Mouse (Mus musculus) midbrain, embryonic 11.5 days (tissue): ENCODE measurements around the gene Upp2. TPM values are rescaled to one million over a fixed set of nuclear protein-coding genes. Genes with fewer than 3 reads are reported as not detected.

Source experiments
- ATAC-seq: fragments of 200-750 bp; cut with Nextera tagmentation; 2 replicates; pipeline ENCODE4 v1.8.0; 2017; ENCODE audit warnings: moderate TSS enrichment, moderate library complexity; ENCODE audit not compliant: low FRiP score
- DNase-seq: peaks from one replicate; pipeline ENCODE4 v3.0.0; 2015; ENCODE audit warnings: low spot score; ENCODE audit errors: missing footprints
- H3K27ac ChIP-seq: fragments of 300-500 bp; sonication (generic); 2 replicates; pipeline ENCODE4 v1.5.1; 2014; ENCODE audit warnings: low read depth, low read length
- H3K27me3 ChIP-seq: fragments of 300-500 bp; sonication (generic); 2 replicates; pipeline ENCODE4 v1.6.1; 2014; ENCODE audit warnings: mild to moderate bottlenecking, low read length, moderate library complexity, mixed read lengths; ENCODE audit not compliant: control insufficient read depth, insufficient read depth
- H3K36me3 ChIP-seq: fragments of 300-500 bp; sonication (generic); 2 replicates; pipeline ENCODE4 v1.6.1; 2014; ENCODE audit warnings: mild to moderate bottlenecking, low read length, moderate library complexity, mixed read lengths; ENCODE audit not compliant: control insufficient read depth, insufficient read depth
- H3K4me1 ChIP-seq: fragments of 300-500 bp; sonication (generic); 2 replicates; pipeline ENCODE4 v1.6.1; 2014; ENCODE audit warnings: low read length; ENCODE audit not compliant: control insufficient read depth, insufficient read depth
- H3K4me2 ChIP-seq: fragments of 300-500 bp; sonication (generic); 2 replicates; pipeline ENCODE4 v1.6.1; 2014; ENCODE audit warnings: mild to moderate bottlenecking, moderate library complexity
- H3K4me3 ChIP-seq: fragments of 300-500 bp; sonication (generic); 2 replicates; pipeline ENCODE4 v1.5.1; 2014; ENCODE audit warnings: low read depth, low read length
- H3K9ac ChIP-seq: fragments of 300-500 bp; sonication (generic); 2 replicates; pipeline ENCODE4 v1.6.1; 2014; ENCODE audit warnings: low read length
- H3K9me3 ChIP-seq: fragments of 300-500 bp; sonication (generic); 2 replicates; pipeline ENCODE4 v1.6.1; 2016; ENCODE audit warnings: low read length; ENCODE audit not compliant: control insufficient read depth
- WGBS: fragments of 180-500 bp; shearing (Covaris S2); extraction: QIAGEN DNeasy Blood & Tissue Kit; methylation state at CpG from one replicate; pipeline ENCODE4 v1.1.7; 2014; 5-methylcytosine and 5-hydroxymethylcytosine counted together
- polyA plus RNA-seq: library from polyadenylated mRNA; unstranded; fragments of >200 nt; fragmentation: Nextera tagmentation; extraction: Ambion mirVana; gene quantifications from 2 replicates; pipeline ENCODE4 v1.2.1, GENCODE M21; 2014

Upp2 gene
- polyA plus RNA-seq, 1 experiment from 2014 or later, result 4.7 TPM

DNA sequence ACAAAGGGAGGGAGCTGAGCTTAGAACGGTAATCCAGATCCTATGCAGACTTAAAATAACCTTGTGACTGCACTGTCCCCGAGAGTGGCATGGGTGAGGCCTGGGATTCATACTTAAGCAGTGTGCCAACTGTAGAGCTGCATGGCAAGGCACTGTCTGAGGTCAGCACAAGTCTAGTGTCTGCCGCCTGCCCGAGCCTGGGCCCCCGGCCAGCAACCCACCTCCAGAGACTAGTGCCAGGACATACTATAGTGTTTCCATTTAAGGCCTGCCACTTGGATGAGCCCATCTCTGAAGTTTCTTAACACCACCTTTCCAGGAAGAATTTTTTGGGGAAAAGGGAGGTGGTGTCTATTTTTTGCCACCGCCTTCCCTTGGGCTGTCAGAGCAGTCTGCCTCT, 1.8 kb upstream of the Upp2 start:
- Histone ChIP-seq H3K4me2 (peak overlapping the region; percentile 14), H3K9me3 (no peaks in the 10 kb centered on the region), H3K27ac (no peak overlapping the region), H3K4me1 (peaks cover 20% of the 10 kb centered on the region), H3K27me3 (no peaks in the 10 kb centered on the region), H3K9ac (no peak overlapping the region), H3K4me3 (no peak overlapping the region; the same call in 1 of the 2 replicates), H3K36me3 (no peaks in the 10 kb centered on the region)
- 64% methylated on average over 6 of the region's 6 CpGs for WGBS
- no peak for ATAC-seq
- no peak for DNase-seq

DNA sequence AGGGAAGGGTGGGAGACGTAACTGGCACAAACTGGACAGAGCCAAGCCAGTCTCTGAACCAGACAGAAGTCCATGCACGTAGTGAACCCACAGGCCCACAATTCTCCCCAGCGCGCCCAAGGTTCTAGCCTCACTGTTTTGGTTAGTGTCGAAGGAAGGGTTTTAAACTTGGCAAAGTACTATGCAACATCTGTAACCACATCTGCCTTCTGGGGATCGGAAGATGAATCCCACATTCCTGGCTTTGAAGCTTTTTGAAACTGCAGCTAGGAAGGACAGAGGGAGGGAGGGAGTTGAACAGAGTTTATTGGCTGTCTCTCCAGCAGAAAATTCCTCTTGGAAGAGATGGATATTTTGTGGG, 1.1 kb upstream of the Upp2 start:
- 7% methylated on average over 6 of the region's 6 CpGs for WGBS
- Histone ChIP-seq H3K4me3 (peak overlapping the region; percentile 89), H3K4me2 (peak overlapping the region; percentile 66), H3K4me1 (peaks cover 20% of the 10 kb centered on the region), H3K27ac (no peak overlapping the region; the same call in 1 of the 2 replicates), H3K9me3 (no peaks in the 10 kb centered on the region), H3K27me3 (no peaks in the 10 kb centered on the region), H3K36me3 (no peaks in the 10 kb centered on the region), H3K9ac (peak overlapping the region; percentile 88)
- no peak for ATAC-seq
- DNase-seq, result peak; percentile 93

DNA sequence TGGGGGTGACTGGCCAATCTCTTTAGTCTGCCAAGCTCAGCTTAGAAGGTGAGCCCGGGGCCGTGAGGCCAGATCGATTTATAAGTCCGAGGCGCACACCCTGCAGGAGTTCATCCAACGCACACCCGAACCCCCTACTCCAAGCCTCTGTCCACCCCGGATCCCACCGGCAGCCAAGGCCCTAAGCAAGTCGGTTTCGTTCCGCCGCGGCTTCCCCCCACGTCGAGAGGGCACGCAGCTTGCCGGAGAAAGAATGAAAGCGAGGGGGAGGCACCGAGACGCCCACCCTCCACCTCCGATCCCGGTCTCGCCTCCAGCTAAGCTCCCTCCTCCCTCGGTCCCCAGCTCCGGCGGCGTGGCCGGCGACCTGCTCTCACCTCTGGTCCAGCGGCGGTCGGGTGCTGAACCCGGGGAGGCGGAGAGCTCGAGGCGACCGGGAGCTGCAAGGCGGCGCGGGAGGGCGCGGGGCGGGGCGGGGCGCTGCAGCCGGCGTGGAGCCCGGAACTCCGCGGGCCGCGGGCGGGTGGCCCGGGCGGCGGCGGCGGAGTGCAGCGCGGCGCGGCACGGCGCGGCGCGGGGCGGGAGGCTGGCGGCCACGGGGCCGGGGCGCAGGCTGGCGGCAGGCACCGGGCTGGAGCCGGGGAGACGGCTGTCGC, 560 bp upstream of the Upp2 start:
- WGBS, result 0% methylated on average over 50 of the region's 78 CpGs

DNA sequence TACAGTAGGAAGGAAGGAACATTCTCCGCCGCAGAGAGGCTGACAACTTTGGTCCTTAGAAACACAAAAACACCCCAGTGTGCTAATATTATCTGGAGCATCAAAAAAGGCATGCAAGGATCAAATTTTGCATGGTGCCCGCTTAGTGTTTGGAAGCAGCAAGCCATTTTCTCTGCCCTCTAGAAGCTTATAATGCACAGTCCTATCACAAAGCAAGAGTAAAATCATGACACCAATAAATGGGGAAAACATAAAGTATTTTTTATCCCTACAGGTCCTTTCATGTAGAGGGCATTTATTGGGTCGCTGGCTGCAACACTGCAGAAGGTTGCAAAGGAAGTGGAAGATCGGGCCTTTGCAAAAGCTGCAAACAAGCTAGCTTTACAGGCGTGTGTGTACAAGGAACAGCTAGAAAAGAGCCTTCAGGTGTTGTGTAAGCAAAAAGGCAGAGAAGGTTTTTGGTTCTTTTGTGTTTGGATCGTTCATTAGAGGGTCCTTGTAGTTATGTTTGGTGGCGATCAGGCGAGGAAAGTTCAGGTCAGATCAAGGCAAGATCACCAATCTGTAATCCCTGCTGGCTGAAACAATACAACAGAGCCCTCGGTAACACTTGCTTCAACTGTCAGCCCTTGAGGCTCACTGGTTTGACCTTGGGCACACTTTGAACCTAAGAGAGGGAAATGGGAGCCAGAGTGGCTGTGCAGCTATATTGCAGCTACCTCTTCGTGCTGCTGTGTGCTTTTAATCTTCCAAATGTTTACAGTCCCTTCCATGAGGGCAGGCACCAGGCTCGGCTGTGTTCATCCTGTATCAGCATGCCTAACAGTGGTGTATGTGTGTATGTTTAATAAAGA, 995 bp downstream of the Upp2 start:
- H3K4me1 ChIP-seq, result peaks cover 20% of the 10 kb centered on the region
- H3K9me3 ChIP-seq, result no peaks in the 10 kb centered on the region
- peak overlapping the region; percentile 89 for H3K4me3 ChIP-seq
- 5% methylated on average over 12 of the region's 12 CpGs for whole genome bisulfite sequencing
- H3K27me3 ChIP-seq, result no peaks in the 10 kb centered on the region
- peak overlapping the region; percentile 91 for H3K27ac ChIP-seq
- H3K36me3 ChIP-seq, result no peaks in the 10 kb centered on the region
- H3K9ac ChIP-seq, result peak overlapping the region; percentile 88
- DNase-seq (peak; percentile 90), ATAC-seq (0 out of 2 replicates have a peak, but pooled peaks have one; percentile 6)
- H3K4me2 ChIP-seq, result peak overlapping the region; percentile 66

More for the DNA sequence above, 560 bp upstream of the Upp2 start:
- peak overlapping the region; percentile 91 for H3K27ac ChIP-seq
- peaks cover 20% of the 10 kb centered on the region for H3K4me1 ChIP-seq
- H3K9ac ChIP-seq, result peak overlapping the region; percentile 88
- ATAC-seq (peak; percentile 78), DNase-seq (peak; percentile 96)
- no peaks in the 10 kb centered on the region for H3K9me3 ChIP-seq
- no peaks in the 10 kb centered on the region for H3K36me3 ChIP-seq
- H3K4me2 ChIP-seq, result peak overlapping the region; percentile 66
- peak overlapping the region; percentile 89 for H3K4me3 ChIP-seq
- H3K27me3 ChIP-seq, result no peaks in the 10 kb centered on the region

DNA sequence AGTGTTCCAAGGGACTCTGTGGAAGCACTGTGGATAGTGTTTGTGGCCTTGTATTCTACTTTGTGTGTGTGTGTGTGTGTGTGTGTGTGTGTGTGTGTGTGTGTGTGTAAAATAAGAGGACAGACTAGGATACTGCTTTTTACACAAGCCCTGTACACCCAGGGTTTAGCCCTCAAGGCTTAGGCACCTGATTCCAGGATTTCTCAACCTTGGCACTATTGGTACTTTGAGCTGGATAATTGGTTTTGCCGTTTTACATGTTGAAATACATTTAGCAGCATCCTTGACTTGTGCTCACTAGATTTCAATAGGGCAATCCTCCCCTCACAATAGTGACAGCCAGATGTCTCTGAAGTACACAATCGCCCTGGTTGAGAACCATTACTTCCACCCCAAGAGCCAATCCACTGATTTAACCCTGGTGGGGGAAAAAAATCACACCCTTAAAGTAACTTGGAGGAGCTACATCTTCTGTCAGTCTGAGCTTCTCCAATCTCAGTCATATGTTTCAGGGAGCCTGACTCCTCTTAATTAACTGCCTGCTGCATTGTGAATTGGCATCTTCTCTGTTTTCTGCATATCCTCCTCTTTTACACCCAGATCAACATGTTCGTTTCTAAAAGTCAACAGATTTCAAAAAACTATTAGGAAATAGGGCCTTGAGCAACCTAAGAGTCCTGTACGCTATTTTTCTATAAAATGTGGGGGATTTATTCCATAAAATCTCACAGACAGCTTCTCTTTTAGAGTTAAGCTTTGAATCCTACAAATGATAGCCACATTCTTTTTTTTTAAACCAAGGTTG, 1.9 kb downstream of the Upp2 start:
- Histone ChIP-seq H3K9ac (no peak overlapping the region; the same call in 1 of the 2 replicates), H3K4me2 (peak overlapping the region; percentile 66; the same call in 1 of the 2 replicates), H3K4me3 (no peak overlapping the region), H3K9me3 (no peaks in the 10 kb centered on the region), H3K27me3 (no peaks in the 10 kb centered on the region), H3K4me1 (peaks cover 20% of the 10 kb centered on the region), H3K36me3 (no peaks in the 10 kb centered on the region), H3K27ac (no peak overlapping the region)
- DNase-seq (no peak), ATAC-seq (no peak)
- WGBS, result 63% methylated on average over 4 of the region's 4 CpGs

DNA sequence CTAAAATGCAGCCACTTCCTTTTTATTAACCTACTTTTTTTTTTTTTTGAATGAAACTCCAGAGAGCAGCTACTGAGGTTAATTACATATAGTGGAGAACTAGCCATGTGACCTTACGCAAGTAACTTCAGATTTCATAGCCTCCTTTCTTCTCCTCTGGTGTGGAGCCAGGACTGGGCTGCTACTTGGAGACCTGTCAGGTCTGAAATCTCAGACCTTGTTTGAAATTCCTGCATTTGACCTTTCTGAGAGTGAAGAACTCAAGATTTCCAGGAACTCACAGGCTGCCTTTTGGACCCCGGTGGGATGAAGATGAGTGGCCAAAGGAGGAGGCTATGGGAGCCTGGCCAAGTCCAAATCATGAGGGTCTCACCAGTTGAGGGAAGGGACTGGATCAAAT, 7.1 kb downstream of the Upp2 start:
- no peak for DNase-seq
- 84% methylated on average over 2 of the region's 2 CpGs for WGBS
- ATAC-seq, result no peak
- H3K4me2 ChIP-seq, result no peak overlapping the region
- H3K9ac ChIP-seq, result no peak overlapping the region
- no peaks in the 10 kb centered on the region for H3K4me1 ChIP-seq
- no peaks in the 10 kb centered on the region for H3K9me3 ChIP-seq
- H3K27ac ChIP-seq, result no peak overlapping the region
- H3K27me3 ChIP-seq, result no peaks in the 10 kb centered on the region
- H3K36me3 ChIP-seq, result no peaks in the 10 kb centered on the region
- H3K4me3 ChIP-seq, result no peak overlapping the region

DNA sequence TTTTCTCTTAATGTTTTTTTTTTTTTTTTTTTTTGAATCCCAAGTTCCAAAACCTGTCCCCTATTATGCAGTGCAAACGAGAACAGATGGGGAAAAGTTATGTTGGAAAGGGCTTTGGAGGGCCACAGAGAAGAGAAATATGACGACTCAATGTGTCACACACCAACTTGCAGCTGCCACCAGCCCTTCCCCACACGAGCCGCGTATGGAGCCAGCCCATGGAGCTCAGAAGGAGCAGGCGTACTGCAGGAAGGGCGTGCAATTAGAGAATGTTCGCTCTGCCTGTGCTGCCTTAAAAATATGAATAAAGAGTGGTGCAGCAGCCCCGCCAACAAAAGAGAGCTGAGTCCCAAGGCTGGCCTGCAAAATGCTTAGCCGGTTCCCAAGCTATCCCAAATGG, 19.2 kb downstream of the Upp2 start:
- Histone ChIP-seq H3K27ac (no peak overlapping the region), H3K36me3 (no peaks in the 10 kb centered on the region), H3K9me3 (no peaks in the 10 kb centered on the region), H3K4me3 (no peak overlapping the region), H3K4me2 (no peak overlapping the region), H3K9ac (no peak overlapping the region), H3K4me1 (no peaks in the 10 kb centered on the region), H3K27me3 (no peaks in the 10 kb centered on the region)
- ATAC-seq (no peak), DNase-seq (no peak)
- WGBS, result 79% methylated on average over 10 of the region's 10 CpGs

DNA sequence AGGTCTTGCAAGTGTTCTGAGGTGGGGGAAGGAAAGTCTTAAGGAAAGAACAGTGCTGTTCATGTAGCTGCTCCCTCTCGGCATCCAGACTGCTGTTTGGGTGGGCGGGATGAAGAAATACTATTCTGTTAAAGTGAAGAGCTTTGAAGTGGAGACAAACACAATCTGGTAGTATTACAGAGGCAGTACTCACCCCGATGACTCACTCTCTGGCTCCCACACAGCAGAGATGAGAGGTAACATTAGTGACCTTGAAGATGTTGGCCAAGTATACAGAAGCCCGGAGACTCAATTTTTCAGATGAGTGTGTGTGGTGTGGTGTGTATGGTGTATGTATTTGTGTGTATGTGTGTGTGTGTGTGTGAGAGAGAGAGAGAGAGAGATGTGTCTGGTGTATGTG, 22.5 kb downstream of the Upp2 start:
- no peak overlapping the region for H3K4me3 ChIP-seq
- DNase-seq (no peak), ATAC-seq (no peak)
- no peak overlapping the region for H3K9ac ChIP-seq
- H3K36me3 ChIP-seq, result no peaks in the 10 kb centered on the region
- H3K27ac ChIP-seq, result no peak overlapping the region
- no peaks in the 10 kb centered on the region for H3K9me3 ChIP-seq
- H3K4me1 ChIP-seq, result no peaks in the 10 kb centered on the region
- no peak overlapping the region for H3K4me2 ChIP-seq
- 79% methylated on average over 4 of the region's 4 CpGs for WGBS
- no peaks in the 10 kb centered on the region for H3K27me3 ChIP-seq
